13 mouse cellular contexts compared by ENCODE assay signal in the genomic region with DNA sequence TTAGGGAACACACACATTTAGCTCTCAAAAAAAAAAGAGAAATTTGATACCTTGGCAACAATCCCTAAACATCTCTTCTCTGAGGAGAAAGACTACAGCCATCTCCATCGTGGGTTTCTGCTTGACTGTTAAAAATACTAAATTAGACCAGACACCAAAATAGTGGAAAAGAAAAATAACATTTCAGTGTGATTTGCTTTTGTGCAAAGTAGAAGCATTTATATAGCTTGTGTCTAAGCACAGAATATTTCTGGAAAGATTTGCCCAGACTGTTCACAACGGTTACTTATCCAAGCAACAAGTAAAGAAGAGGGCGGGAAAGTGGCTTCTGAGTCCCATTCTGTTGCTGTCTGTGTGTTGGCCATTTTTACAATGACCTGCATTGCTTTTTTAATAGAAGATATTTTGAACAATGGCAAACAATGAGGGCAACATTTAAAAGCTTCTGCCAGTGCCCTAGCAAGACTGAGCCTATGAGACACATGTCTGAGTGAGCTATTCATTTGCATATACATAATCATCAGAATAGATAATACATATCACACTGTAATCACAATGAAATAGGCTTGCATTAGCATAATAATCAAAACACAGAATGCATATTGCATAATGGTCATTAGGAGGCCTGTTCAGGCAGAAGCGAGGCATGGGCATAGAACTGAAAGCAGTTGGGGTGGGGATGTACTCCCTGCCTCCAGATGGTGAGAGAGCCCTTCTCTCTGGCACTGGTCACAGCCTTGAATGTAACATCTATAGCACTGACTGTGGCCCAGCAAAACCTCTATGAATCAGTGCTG.
A peak's percentile ranks its signal among the peaks of the same experiment; 100 is the strongest.
DNase-seq lines count a peak whose midpoint lies in the region; ATAC-seq and TF ChIP-seq lines count a peak whose summit lies in the region.
"Had no signal": no experiment of that assay in that cellular context is flagged by ENCODE, and none has a peak within 500 bp of the region (broad histone marks: within the 10 kb centered on the region; RNA-seq: fewer than 3 reads in every experiment).

No protein-coding gene starts in this region.

- peak; percentile 23 to 48 for DNase-seq in cerebellum, postnatal 10 days
- no peak for DNase-seq in cerebellum, adult 8-10 months
- DNase-seq in limb, embryonic 10.5 days (ENCODE audit: low spot score) = no peak
- DNase-seq: kidney, postnatal 10 days; lung, postnatal 14 days; right cerebral cortex, postnatal 14 days had no signal

- WGBS in limb, embryonic 15.5 days = 63% methylated on average over 4 of the region's 4 CpGs
- 92% methylated on average over 4 of the region's 4 CpGs for WGBS in limb, embryonic 10.5 days
- WGBS in midbrain, embryonic 13.5 days = 56% methylated on average over 4 of the region's 4 CpGs

- ATAC-seq in limb, embryonic 15.5 days (ENCODE audit: insufficient number of reproducible peaks, low FRiP score, low TSS enrichment, low read depth) = no peak
- ATAC-seq in midbrain, embryonic 13.5 days = peak; percentile 79
- no peak for ATAC-seq in monocyte, adult 5-6 weeks (replicated peaks; ENCODE audit: insufficient number of reproducible peaks, low FRiP score, low TSS enrichment, poor library complexity, severe bottlenecking)
- no peak for ATAC-seq in granulocyte monocyte progenitor cell, adult 5-6 weeks (replicated peaks; ENCODE audit: poor library complexity, severe bottlenecking)

- TF ChIP-seq CTCF in embryonic fibroblast, embryonic 13.5 days (IDR thresholded peaks at IDR 0.05; ENCODE audit: borderline replicate concordance, insufficient read depth, low read length) = no peak

- no peak overlapping the region for H3K4me2 ChIP-seq in limb, embryonic 15.5 days
- H3K4me2 ChIP-seq in midbrain, embryonic 13.5 days (replicated peaks) = no peak overlapping the region
- H3K4me2 ChIP-seq: heart, embryonic 15.5 days had no signal

- no peak overlapping the region for H3K4me3 ChIP-seq in limb, embryonic 15.5 days
- no peak overlapping the region for H3K4me3 ChIP-seq in limb, embryonic 10.5 days
- no peak overlapping the region for H3K4me3 ChIP-seq in embryonic fibroblast, embryonic 13.5 days (ENCODE audit: insufficient read depth, low read length)
- no peak overlapping the region for H3K4me3 ChIP-seq in midbrain, embryonic 13.5 days (replicated peaks)
- H3K4me3 ChIP-seq: heart, embryonic 15.5 days had no signal

- no peaks in the 10 kb centered on the region for H3K36me3 ChIP-seq in limb, embryonic 15.5 days
- H3K36me3 ChIP-seq in limb, embryonic 10.5 days = no peaks in the 10 kb centered on the region
- H3K36me3 ChIP-seq in midbrain, embryonic 13.5 days = no peaks in the 10 kb centered on the region
- H3K36me3 ChIP-seq: G1E; heart, embryonic 15.5 days had no signal

- no peaks in the 10 kb centered on the region for H3K27me3 ChIP-seq in limb, embryonic 15.5 days
- no peaks in the 10 kb centered on the region for H3K27me3 ChIP-seq in limb, embryonic 10.5 days (ENCODE audit: low read depth, poor library complexity, severe bottlenecking)
- H3K27me3 ChIP-seq in midbrain, embryonic 13.5 days = no peaks in the 10 kb centered on the region
- H3K27me3 ChIP-seq: heart, embryonic 15.5 days had no signal

- no peak for TF ChIP-seq POLR2A in embryonic fibroblast, embryonic 13.5 days (IDR thresholded peaks at IDR 0.05; ENCODE audit: low read depth, low read length)

- no peaks in the 10 kb centered on the region for H3K9me3 ChIP-seq in limb, embryonic 15.5 days
- no peaks in the 10 kb centered on the region for H3K9me3 ChIP-seq in limb, embryonic 10.5 days (replicated peaks)
- H3K9me3 ChIP-seq in midbrain, embryonic 13.5 days = no peaks in the 10 kb centered on the region
- H3K9me3 ChIP-seq: G1E; heart, embryonic 15.5 days had no signal

- peaks cover 23% of the 10 kb centered on the region for H3K4me1 ChIP-seq in limb, embryonic 15.5 days
- peaks cover 27% of the 10 kb centered on the region for H3K4me1 ChIP-seq in limb, embryonic 10.5 days
- H3K4me1 ChIP-seq in embryonic fibroblast, embryonic 13.5 days (ENCODE audit: control insufficient read depth, insufficient read depth, low read length) = peaks cover 7% of the 10 kb centered on the region; the same call in 1 of the 2 replicates
- peaks cover 17% of the 10 kb centered on the region for H3K4me1 ChIP-seq in midbrain, embryonic 13.5 days (replicated peaks)

- no peak overlapping the region for H3K9ac ChIP-seq in limb, embryonic 15.5 days
- no peak overlapping the region for H3K9ac ChIP-seq in midbrain, embryonic 13.5 days (replicated peaks)
- H3K9ac ChIP-seq: heart, embryonic 15.5 days had no signal

- H3K27ac ChIP-seq in limb, embryonic 15.5 days = peak overlapping the region; percentile 5; the same call in 1 of the 2 replicates
- H3K27ac ChIP-seq in limb, embryonic 10.5 days = no peak overlapping the region
- H3K27ac ChIP-seq in embryonic fibroblast, embryonic 13.5 days (ENCODE audit: insufficient read depth, low read length) = peak overlapping the region; percentile 74
- peak overlapping the region; percentile 59 for H3K27ac ChIP-seq in midbrain, embryonic 13.5 days
- H3K27ac ChIP-seq: heart, embryonic 15.5 days had no signal

Comparison
In these comparisons a context has a peak if more than half of its experiments do, and no peak if none do; other contexts are left out.
1. DNase-seq: peak in cerebellum, postnatal 10 days (2 of 2); none in cerebellum, adult 8-10 months (single experiment) and limb, embryonic 10.5 days (single experiment).